Mouse (Mus musculus) CH12.LX (cell line): ENCODE data around the gene Fgfr2. TPM values are rescaled to one million over a fixed set of nuclear protein-coding genes. Genes with fewer than 3 reads are reported as not detected.
"Not testable (repeated sequence)": the region's sequence is repeated elsewhere in the genome, so short reads cannot be mapped to it uniquely, and the experiment has no call there.

ENCODE experiments used
- DNase-seq: peaks from one replicate; pipeline ENCODE4 v3.0.0-alpha.2; 2013; ENCODE audit errors: extremely low read depth
- H3K27ac ChIP-seq: 2 replicates; pipeline ENCODE4 v1.5.1; 2012; ENCODE audit warnings: low read depth, mild to moderate bottlenecking, control low read depth, moderate library complexity; ENCODE audit not compliant: insufficient read depth
- H3K27me3 ChIP-seq: replicated peaks from 2 replicates; pipeline ENCODE3; 2012; ENCODE audit warnings: inconsistent platforms
- H3K36me3 ChIP-seq, 2 experiments: replicated peaks in 1 of 2; 2 replicates each; pipeline versions ENCODE3 to v1.6.1; 2012; ENCODE audit warnings: inconsistent platforms in 1 of 2, low read length in 1 of 2, mild to moderate bottlenecking in 1 of 2, mixed read lengths in 1 of 2, moderate library complexity in 1 of 2; ENCODE audit not compliant: control insufficient read depth in 1 of 2, insufficient read depth in 1 of 2
- H3K4me1 ChIP-seq, 2 experiments: 2 replicates each; pipeline ENCODE4 v1.6.1; 2012; ENCODE audit warnings: inconsistent platforms in 1 of 2, moderate library complexity in 1 of 2; ENCODE audit not compliant: insufficient read depth in 2 of 2, control insufficient read depth in 1 of 2
- H3K4me2 ChIP-seq: 2 replicates; pipeline ENCODE4 v1.6.1; 2012; ENCODE audit warnings: low read depth, mild to moderate bottlenecking, control low read depth; ENCODE audit not compliant: poor library complexity, insufficient read depth, severe bottlenecking
- H3K4me3 ChIP-seq, 3 experiments: fragments of 150-350 bp in 1 of 3; sonication (generic) in 1 of 3; replicated peaks in 1 of 3; 2 replicates each; pipeline versions ENCODE3 to v1.5.1; 2011 to 2012; ENCODE audit warnings: low read depth in 2 of 3, low read length in 2 of 3, mild to moderate bottlenecking in 2 of 3, moderate library complexity in 2 of 3, control low read depth in 1 of 3, improper control_type of control experiment in 1 of 3, inconsistent platforms in 1 of 3, mixed read lengths in 1 of 3; ENCODE audit not compliant: poor library complexity in 1 of 3
- H3K79me2 ChIP-seq: replicated peaks from 2 replicates; pipeline ENCODE4 v1.6.1; 2012; ENCODE audit warnings: mild to moderate bottlenecking, moderate library complexity; ENCODE audit not compliant: control insufficient read depth, poor library complexity, insufficient read depth, severe bottlenecking; ENCODE audit errors: extremely low read depth
- H3K9ac ChIP-seq: 2 replicates; pipeline ENCODE4 v1.6.1; 2012; ENCODE audit warnings: low read depth, mild to moderate bottlenecking, control low read depth, moderate library complexity; ENCODE audit not compliant: insufficient read depth
- H3K9me3 ChIP-seq: replicated peaks from 2 replicates; pipeline ENCODE3; 2012; ENCODE audit warnings: low read length, inconsistent platforms, mixed read lengths
- CTCF ChIP-seq, 2 experiments: IDR thresholded peaks in 1 of 2; conservative IDR thresholded peaks in 1 of 2; 2 replicates each; pipeline ENCODE4 v1.5.1; 2011 to 2012; ENCODE audit warnings: low read depth in 2 of 2, low read length in 2 of 2, improper control_type of control experiment in 1 of 2, inconsistent platforms in 1 of 2, mild to moderate bottlenecking in 1 of 2, moderate library complexity in 1 of 2
- GABPA ChIP-seq: IDR thresholded peaks from 2 replicates; pipeline ENCODE4 v1.6.1; 2012; ENCODE audit warnings: low read depth, low read length, improper control_type of control experiment, inconsistent platforms; ENCODE audit not compliant: insufficient replicate concordance
- HCFC1 ChIP-seq: IDR thresholded peaks from 2 replicates; pipeline ENCODE4 v1.6.1; 2012; ENCODE audit warnings: low read depth, mild to moderate bottlenecking, inconsistent platforms, low read length, improper control_type of control experiment
- JUN ChIP-seq: IDR thresholded peaks from 2 replicates; pipeline ENCODE4 v1.6.1; 2011; ENCODE audit warnings: low read depth, mild to moderate bottlenecking, low read length, improper control_type of control experiment, moderate library complexity; ENCODE audit not compliant: insufficient read depth
- KAT2A ChIP-seq: IDR thresholded peaks from 2 replicates; pipeline ENCODE4 v1.6.1; 2012; ENCODE audit warnings: low read length, improper control_type of control experiment, inconsistent platforms; ENCODE audit not compliant: insufficient replicate concordance
- MAFK ChIP-seq: IDR thresholded peaks from 2 replicates; pipeline ENCODE4 v1.6.1; 2011; ENCODE audit warnings: low read length, improper control_type of control experiment; ENCODE audit not compliant: insufficient replicate concordance
- MXI1 ChIP-seq: IDR thresholded peaks from 2 replicates; pipeline ENCODE4 v1.6.1; 2011; ENCODE audit warnings: mild to moderate bottlenecking, low read depth, low read length, improper control_type of control experiment
- MYC ChIP-seq: IDR thresholded peaks from 2 replicates; pipeline ENCODE4 v1.6.1; 2011; ENCODE audit warnings: low read depth, mild to moderate bottlenecking, improper control_type of control experiment, low read length
- POLR2A ChIP-seq: IDR thresholded peaks from 2 replicates; pipeline ENCODE4 v1.6.1; 2011; ENCODE audit warnings: low read depth, mild to moderate bottlenecking, improper control_type of control experiment, low read length
- TBP ChIP-seq: conservative IDR thresholded peaks from 2 replicates; pipeline ENCODE4 v1.6.1; 2011; ENCODE audit warnings: low read depth, low read length, improper control_type of control experiment
- ZC3H11A ChIP-seq: IDR thresholded peaks from 2 replicates; pipeline ENCODE4 v1.6.1; 2012; ENCODE audit warnings: low read depth, mild to moderate bottlenecking, inconsistent platforms, low read length, improper control_type of control experiment
- ZMIZ1 ChIP-seq: IDR thresholded peaks from 2 replicates; pipeline ENCODE4 v1.6.1; 2012; ENCODE audit warnings: low read depth, mild to moderate bottlenecking, inconsistent platforms, low read length, improper control_type of control experiment
- ZNF384 ChIP-seq: IDR thresholded peaks from 2 replicates; pipeline ENCODE4 v1.6.1; 2012; ENCODE audit warnings: low read depth, low read length, improper control_type of control experiment, inconsistent platforms
- dilution Hi-C: fragments of 300-500 bp; cut with MboI; formaldehyde crosslinking; loops from 2 replicates; pipeline ENCODE4 v1.14.3; 2020; ENCODE audit warnings: low sequenced_read_pairs; ENCODE audit not compliant: extremely low pct_unique_long_range_greater_than_20kb, extremely low pct_ligation_motif_present
- in situ Hi-C: fragments of 300-500 bp; cut with MboI; formaldehyde crosslinking; loops from 3 replicates; pipeline ENCODE4 v1.14.3; 2019; ENCODE audit warnings: low sequenced_read_pairs, low pct_ligation_motif_present, low pct_unique_long_range_greater_than_20kb, mixed read lengths
- polyA plus RNA-seq: library from polyadenylated mRNA; unstranded; fragments of >175 nt; gene quantifications from 2 replicates; pipeline ENCODE4 v1.2.1, GENCODE M21; 2012; ENCODE audit warnings: low read depth; ENCODE audit not compliant: insufficient read length
- total RNA-seq, 2 experiments: library from RNA; depleted of rRNA; stranded (reverse); fragments of 300-350 nt in 1 of 2; fragments of >200 nt in 1 of 2; gene quantifications; 2 replicates each; pipeline ENCODE4 v1.2.3; 2012 to 2014

The Fgfr2 gene
- total and polyA plus RNA-seq, 3 experiments = not detected

GRCm38 (mm10) chr7:131062541-131062940 is 2060.6 kb downstream of the Fgfr2 start:
- H3K4me2 ChIP-seq = no peak overlapping the region
- no peaks in the 10 kb centered on the region for H3K79me2 ChIP-seq
- in situ Hi-C loops = no loop called here
- no peaks in the 10 kb centered on the region for H3K36me3 ChIP-seq
- no peak for TF ChIP-seq KAT2A
- TF ChIP-seq CTCF (conservative IDR thresholded peaks at IDR 0.05 in 1 of 2, IDR thresholded peaks at IDR 0.05 in 1 of 2; ENCODE audit: low read depth in 2 of 2, low read length in 2 of 2) = peak; percentile 14 to 49; a peak in 2 of 4 replicates
- no peak for TF ChIP-seq POLR2A
- no peak for TF ChIP-seq GABPA
- TF ChIP-seq MXI1 = no peak
- no peaks in the 10 kb centered on the region for H3K9me3 ChIP-seq
- H3K4me3 ChIP-seq = no peak overlapping the region
- dilution Hi-C loops = no loop called here
- H3K4me1 ChIP-seq = no peaks in the 10 kb centered on the region
- H3K9ac ChIP-seq = no peak overlapping the region
- H3K27ac ChIP-seq = no peak overlapping the region
- H3K27me3 ChIP-seq = peaks cover 22% of the 10 kb centered on the region
- no peak for DNase-seq

DNA sequence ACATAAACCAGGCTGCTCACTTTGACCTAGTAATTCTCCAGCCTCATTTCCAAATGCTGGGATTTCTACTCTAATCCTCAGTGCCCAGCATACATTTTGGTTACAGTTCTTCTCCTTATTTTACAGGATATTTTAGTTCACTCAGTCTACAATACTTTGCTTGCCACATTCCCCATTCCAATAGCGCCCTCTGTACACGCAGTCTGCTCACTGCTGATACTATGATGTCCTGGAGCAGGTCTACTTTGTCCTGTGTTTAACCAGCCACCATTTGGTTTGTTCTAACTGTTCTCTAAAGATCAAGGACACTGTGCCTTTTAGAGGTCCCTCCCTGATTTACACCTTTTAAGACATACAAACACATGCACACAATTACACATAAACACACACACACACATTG is 2063.3 kb downstream of the Fgfr2 start:
- H3K4me2 ChIP-seq, H3K79me2 ChIP-seq, H3K36me3 ChIP-seq, H3K4me1 ChIP-seq, dilution Hi-C loops, in situ Hi-C loops, H3K4me3 ChIP-seq, H3K9ac ChIP-seq, DNase-seq, H3K9me3 ChIP-seq, H3K27ac ChIP-seq: not testable (repeated sequence)
- H3K27me3 ChIP-seq = peaks cover 24% of the 10 kb centered on the region

DNA sequence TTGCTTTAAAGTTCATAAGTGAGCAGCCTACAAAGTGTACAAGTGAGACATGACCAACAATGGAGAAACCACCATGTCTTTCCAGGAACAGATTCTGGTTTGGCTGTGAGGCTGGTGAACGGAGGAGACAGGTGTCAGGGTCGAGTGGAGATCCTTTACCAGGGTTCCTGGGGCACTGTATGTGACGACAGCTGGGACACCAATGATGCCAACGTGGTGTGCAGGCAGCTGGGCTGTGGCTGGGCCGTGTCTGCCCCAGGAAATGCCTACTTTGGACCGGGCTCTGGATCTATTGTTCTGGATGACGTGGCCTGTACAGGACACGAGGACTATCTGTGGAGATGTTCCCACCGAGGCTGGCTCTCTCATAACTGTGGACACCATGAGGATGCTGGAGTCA is 2065.2 kb downstream of the Fgfr2 start:
- in situ Hi-C loops, dilution Hi-C loops, DNase-seq, H3K9me3 ChIP-seq, H3K36me3 ChIP-seq, H3K4me2 ChIP-seq, H3K4me3 ChIP-seq, H3K27ac ChIP-seq, H3K4me1 ChIP-seq, H3K79me2 ChIP-seq, H3K9ac ChIP-seq: not testable (repeated sequence)
- H3K27me3 ChIP-seq = peaks cover 36% of the 10 kb centered on the region

- H3K4me3 ChIP-seq = no peak overlapping the region
- no peak for DNase-seq
- dilution Hi-C loops (no loop called here), in situ Hi-C loops (no loop called here)
- H3K36me3 ChIP-seq = no peaks in the 10 kb centered on the region
- H3K27me3 ChIP-seq = peaks cover 50% of the 10 kb centered on the region
- H3K27ac ChIP-seq = no peak overlapping the region
- TF ChIP-seq MAFK (no peak), ZNF384 (no peak), HCFC1 (no peak), CTCF (conservative IDR thresholded peaks at IDR 0.05 in 1 of 2, IDR thresholded peaks at IDR 0.05 in 1 of 2; ENCODE audit: low read depth in 2 of 2, low read length in 2 of 2) (peak; percentile 46 to 55), MYC (no peak), ZC3H11A (no peak), TBP (no peak), ZMIZ1 (no peak), JUN (no peak)
- no peaks in the 10 kb centered on the region for H3K9me3 ChIP-seq
- no peak overlapping the region for H3K4me2 ChIP-seq
- H3K79me2 ChIP-seq = no peaks in the 10 kb centered on the region
- H3K9ac ChIP-seq = no peak overlapping the region
- no peaks in the 10 kb centered on the region for H3K4me1 ChIP-seq
Measured at GRCm38 (mm10) chr7:131054808-131055370, 2068.3 kb downstream of the Fgfr2 start.

GRCm38 (mm10) chr7:131049829-131050228 is 2073.3 kb downstream of the Fgfr2 start:
- dilution Hi-C loops = not testable (repeated sequence)

More at GRCm38 (mm10) chr7:131049829-131050228, 2073.3 kb downstream of the Fgfr2 start:
- in situ Hi-C loops, DNase-seq, H3K9ac ChIP-seq, H3K4me1 ChIP-seq, H3K79me2 ChIP-seq, H3K9me3 ChIP-seq, H3K4me3 ChIP-seq, H3K4me2 ChIP-seq, H3K36me3 ChIP-seq, H3K27ac ChIP-seq: not testable (repeated sequence)
- peaks cover 61% of the 10 kb centered on the region for H3K27me3 ChIP-seq
